Mouse (Mus musculus): ENCODE measurements around the gene Cep70. TPM values are rescaled to one million over a fixed set of nuclear protein-coding genes. Genes with fewer than 3 reads are reported as not detected.

Gene Cep70
- total and polyA plus RNA-seq, 3 experiments: 7.3 to 7.6 TPM; not detected in 1

- TF ChIP-seq E2F4 (IDR thresholded peaks at IDR 0.05; ENCODE audit: borderline replicate concordance, low read depth, low read length): no peak
- TF ChIP-seq GABPA (IDR thresholded peaks at IDR 0.05; ENCODE audit: low read depth, low read length): no peak
- TF ChIP-seq RAD21 (IDR thresholded peaks at IDR 0.05; ENCODE audit: low read depth, low read length): no peak
- TF ChIP-seq SMC3 (IDR thresholded peaks at IDR 0.05; ENCODE audit: low read depth, low read length): no peak
- no peak for TF ChIP-seq BHLHE40 (IDR thresholded peaks at IDR 0.05; ENCODE audit: borderline replicate concordance, low read depth, low read length)
- no peak for TF ChIP-seq ZMIZ1 (IDR thresholded peaks at IDR 0.05; ENCODE audit: low read depth, low read length)
- no peak for TF ChIP-seq CTCF (IDR thresholded peaks at IDR 0.05 in 2 of 3, conservative IDR thresholded peaks at IDR 0.05 in 1 of 3; ENCODE audit: control insufficient read depth in 1 of 3, insufficient read depth in 1 of 3, low read depth in 2 of 3, low read length in 3 of 3, poor library complexity in 1 of 3, severe bottlenecking in 1 of 3)
- TF ChIP-seq ZNF384 (IDR thresholded peaks at IDR 0.05; ENCODE audit: low read depth, low read length): no peak
- no peak for TF ChIP-seq POLR2AphosphoS5 (IDR thresholded peaks at IDR 0.05; ENCODE audit: borderline replicate concordance, low read depth, low read length)
- TF ChIP-seq RCOR1 (IDR thresholded peaks at IDR 0.05; ENCODE audit: low read depth, low read length): no peak
- no peak for TF ChIP-seq EP300 (IDR thresholded peaks at IDR 0.05; ENCODE audit: low read depth in 1 of 2, low read length in 2 of 2)
- TF ChIP-seq MYC (IDR thresholded peaks at IDR 0.05; ENCODE audit: low read depth, low read length): no peak
- TF ChIP-seq TBP (IDR thresholded peaks at IDR 0.05; ENCODE audit: low read depth, low read length): no peak
- TF ChIP-seq NRF1 (IDR thresholded peaks at IDR 0.05; ENCODE audit: insufficient read depth, low read depth, low read length, poor library complexity, severe bottlenecking): no peak
- no peak for TF ChIP-seq ZKSCAN1 (IDR thresholded peaks at IDR 0.05; ENCODE audit: low read depth, low read length)
- no peak for TF ChIP-seq TCF12 (IDR thresholded peaks at IDR 0.05; ENCODE audit: low read depth, low read length)
- no peak for TF ChIP-seq JUND (IDR thresholded peaks at IDR 0.05; ENCODE audit: low read depth, low read length)
- TF ChIP-seq MEF2A (IDR thresholded peaks at IDR 0.05; ENCODE audit: extremely low read depth, insufficient replicate concordance, low read depth, low read length, poor library complexity, severe bottlenecking): no peak
- no peak within 1 kb of the TSS for H3K9ac ChIP-seq (ENCODE audit: control insufficient read depth, low read depth, low read length, poor library complexity, severe bottlenecking)
- H3K9me3 ChIP-seq (replicated peaks; ENCODE audit: insufficient read depth, low read length): no peaks in the 10 kb centered on the region
- no peaks in the 10 kb centered on the region for H3K27me3 ChIP-seq (ENCODE audit: control insufficient read depth in 1 of 2, insufficient read depth in 2 of 2, low read length in 2 of 2)
- H3K4me3 ChIP-seq (ENCODE audit: control insufficient read depth in 1 of 2, insufficient read depth in 1 of 2, low read depth in 2 of 2, low read length in 2 of 2): no peak within 1 kb of the TSS
- peaks cover 2 to 5% of the 10 kb centered on the region in 2 experiments for H3K4me1 ChIP-seq (ENCODE audit: control insufficient read depth in 1 of 2, insufficient read depth in 2 of 2, low read length in 2 of 2)
- H3K79me2 ChIP-seq (ENCODE audit: control insufficient read depth, insufficient read depth, low read length, poor library complexity): no peaks in the 10 kb centered on the region
- no peak for DNase-seq (ENCODE audit: low read depth, low spot score)
- H3K27ac ChIP-seq (ENCODE audit: control insufficient read depth, low read depth, low read length): no peak within 1 kb of the TSS
- H3K36me3 ChIP-seq (ENCODE audit: control insufficient read depth in 1 of 2, insufficient read depth in 2 of 2, low read length in 2 of 2): peaks cover 0 to 9% of the 10 kb centered on the region in 2 experiments; a peak in 2 of 4 replicates
These were observed 6.0 kb upstream of the Cep70 start, which contains the start of gene Faiml for GRCm38 (mm10) chr9:99237139-99237538. Faiml (minus strand) TSS chr9:99237239.

GRCm38 (mm10) chr9:99238276-99238675, 4.9 kb upstream of the Cep70 start:
- peaks cover 0 to 12% of the 10 kb centered on the region in 2 experiments; a peak in 2 of 4 replicates for H3K36me3 ChIP-seq (ENCODE audit: control insufficient read depth in 1 of 2, insufficient read depth in 2 of 2, low read length in 2 of 2)
- TF ChIP-seq SIN3A (IDR thresholded peaks at IDR 0.05; ENCODE audit: low read length): no peak
- no peak for TF ChIP-seq UBTF (IDR thresholded peaks at IDR 0.05; ENCODE audit: borderline replicate concordance, insufficient read depth, low read depth, low read length)
- no peak for TF ChIP-seq ETS1 (IDR thresholded peaks at IDR 0.05; ENCODE audit: low read depth, low read length)
- no peak for TF ChIP-seq E2F4 (IDR thresholded peaks at IDR 0.05; ENCODE audit: borderline replicate concordance, low read depth, low read length)
- no peak for TF ChIP-seq ZMIZ1 (IDR thresholded peaks at IDR 0.05; ENCODE audit: low read depth, low read length)
- no peak for TF ChIP-seq MAZ (IDR thresholded peaks at IDR 0.05; ENCODE audit: low read depth, low read length)
- TF ChIP-seq BHLHE40 (IDR thresholded peaks at IDR 0.05; ENCODE audit: borderline replicate concordance, low read depth, low read length): no peak
- H3K4me1 ChIP-seq (ENCODE audit: control insufficient read depth in 1 of 2, insufficient read depth in 2 of 2, low read length in 2 of 2): peaks cover 5% of the 10 kb centered on the region in 2 experiments
- no peaks in the 10 kb centered on the region for H3K79me2 ChIP-seq (ENCODE audit: control insufficient read depth, insufficient read depth, low read length, poor library complexity)
- H3K27me3 ChIP-seq (ENCODE audit: control insufficient read depth in 1 of 2, insufficient read depth in 2 of 2, low read length in 2 of 2): no peaks in the 10 kb centered on the region
- H3K9me3 ChIP-seq (replicated peaks; ENCODE audit: insufficient read depth, low read length): no peaks in the 10 kb centered on the region
- H3K27ac ChIP-seq (ENCODE audit: control insufficient read depth, low read depth, low read length): no peak overlapping the region
- no peak overlapping the region for H3K9ac ChIP-seq (ENCODE audit: control insufficient read depth, low read depth, low read length, poor library complexity, severe bottlenecking)
- H3K4me3 ChIP-seq (ENCODE audit: control insufficient read depth in 1 of 2, insufficient read depth in 1 of 2, low read depth in 2 of 2, low read length in 2 of 2): no peak overlapping the region
- DNase-seq (ENCODE audit: low read depth, low spot score): no peak
